Mouse (Mus musculus) mammary gland, adult 2 months (tissue): ENCODE data around the gene Sik3. TPM values are rescaled to one million over a fixed set of nuclear protein-coding genes. Genes with fewer than 3 reads are reported as not detected.

Experiments
- polyA plus RNA-seq: library from polyadenylated mRNA; depleted of rRNA; stranded (reverse); fragments of >200 nt; gene quantifications from 2 replicates; pipeline ENCODE4 v1.2.3, GENCODE M21; 2012; ENCODE audit warnings: low replicate concordance; rRNA removed

Sik3 gene
- 13.8 and 14.4 TPM in 2 replicates for polyA plus RNA-seq

DNA sequence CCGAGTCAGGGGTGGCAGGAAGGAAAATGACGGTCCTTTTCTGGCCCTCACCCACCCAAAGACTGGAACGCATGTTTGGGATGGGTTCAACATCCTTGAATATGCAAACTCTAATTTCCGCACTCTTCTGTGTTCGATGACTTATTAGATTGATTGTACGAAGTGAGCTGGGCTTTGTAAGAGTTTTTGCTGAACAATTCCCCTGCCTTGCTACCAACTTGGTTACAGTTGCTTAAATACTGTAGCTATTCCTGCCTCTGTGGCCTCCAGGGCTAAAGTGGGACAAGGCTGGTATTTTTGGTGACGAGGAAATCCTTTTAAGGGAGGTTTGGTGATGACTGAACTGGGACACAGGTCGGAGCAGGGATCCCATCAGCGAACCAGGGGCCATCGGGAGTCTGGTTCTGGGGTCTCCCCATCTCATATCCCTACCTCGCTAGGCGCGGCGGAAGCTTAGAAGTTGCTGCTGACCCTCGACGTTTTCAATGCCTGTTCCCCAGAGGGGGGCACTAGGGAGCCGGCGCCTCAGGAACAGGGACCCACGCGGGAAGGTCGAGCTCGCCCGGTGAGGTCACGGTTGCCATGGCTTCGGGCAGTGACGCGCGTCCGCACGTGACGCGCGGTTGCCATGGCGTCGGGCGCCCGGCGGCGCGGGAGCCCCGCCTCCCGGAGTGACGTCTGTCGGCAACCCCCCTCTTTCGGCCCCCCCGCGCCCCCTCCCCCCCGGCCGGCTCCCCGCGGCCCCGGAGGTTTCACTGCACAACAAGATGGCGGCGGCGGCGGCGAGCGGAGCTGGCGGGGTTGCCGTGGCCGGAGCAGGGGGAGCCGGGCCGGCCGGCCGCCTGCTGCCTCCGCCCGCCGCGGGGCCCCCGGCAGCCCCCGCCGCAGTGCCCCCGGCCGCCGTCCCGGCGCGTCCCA lies at the start of gene Sik3, which contains the start of gene Pafah1b2:
Gene Sik3 (plus strand): TSS at position 730 of the 918 bp plus-strand sequence.
Gene Pafah1b2 (minus strand): TSS at position 600 of the 918 bp plus-strand sequence.

GRCm38 (mm10) chr9:46228491-46228890 lies 215.9 kb downstream of the Sik3 start, which contains the start of gene Apoa1:
TSS of gene Apoa1 (plus strand) at chr9:46228580.

GRCm38 (mm10) chr9:46235596-46235648 lies 222.8 kb downstream of the Sik3 start, which contains the start of gene Apoc3:
TSS of gene Apoc3 (minus strand) at chr9:46235636.

GRCm38 (mm10) chr9:46240526-46241153 lies 228.0 kb downstream of the Sik3 start, which contains the start of gene Apoa4:
TSS of gene Apoa4 (plus strand) at chr9:46240696.

GRCm38 (mm10) chr9:46268343-46268873 lies 255.8 kb downstream of the Sik3 start, which contains the start of gene Apoa5:
TSS of gene Apoa5 (plus strand) at chr9:46268633.

DNA sequence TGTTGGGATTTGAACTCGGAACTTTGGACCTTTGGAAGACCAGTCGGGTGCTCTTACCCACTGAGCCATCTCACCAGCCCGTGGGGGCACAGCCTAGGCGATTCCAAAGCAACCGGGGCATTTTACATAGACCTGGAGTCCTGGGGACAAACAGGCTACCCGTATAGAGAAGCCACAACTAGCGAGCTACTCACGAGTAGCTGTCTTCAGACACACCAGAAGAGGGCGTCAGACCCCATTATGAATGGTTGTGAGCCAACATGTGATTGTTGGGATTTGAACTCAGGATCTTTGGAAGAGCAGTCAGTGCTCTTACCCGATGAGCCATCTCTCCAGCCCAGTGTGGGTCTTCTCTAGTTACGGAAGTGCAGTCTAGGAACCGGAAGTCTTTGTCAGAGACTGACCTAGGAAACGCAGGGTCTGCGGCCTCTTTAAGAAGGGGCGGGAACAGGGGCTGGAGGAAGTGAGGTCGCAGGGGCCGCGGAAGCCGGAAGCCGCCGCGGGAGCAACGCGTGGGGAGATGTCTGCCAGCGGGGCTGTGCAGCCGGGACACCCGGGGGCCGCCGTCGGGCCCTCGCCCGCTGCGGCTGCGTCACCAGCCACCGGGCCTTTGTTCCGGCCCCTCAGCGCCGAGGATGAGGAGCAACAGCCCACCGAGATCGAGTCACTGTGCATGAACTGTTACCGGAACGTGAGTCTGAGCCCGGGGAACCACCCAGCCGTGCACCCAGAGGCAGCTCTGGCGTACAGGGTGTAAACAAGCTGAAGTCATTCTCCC lies 260.2 kb downstream of the Sik3 start, which contains the start of gene Zpr1:
Gene Zpr1 (plus strand): TSS at position 388 of the 778 bp plus-strand sequence.

Other genes starting within 250 kb of the Sik3 start
- gene Cep164, start 184.1 kb upstream of the Sik3 start, polyA plus RNA-seq, result 13.3 and 24.7 TPM in 2 replicates
- 20.8 and 23.6 TPM in 2 replicates for gene Bace1, start 174.2 kb upstream of the Sik3 start, polyA plus RNA-seq
- gene Pcsk7, start 106.3 kb upstream of the Sik3 start, polyA plus RNA-seq, result 39.0 and 57.3 TPM in 2 replicates
- 13.7 and 19.4 TPM in 2 replicates for gene Rnf214, start 105.9 kb upstream of the Sik3 start, polyA plus RNA-seq
- 191 and 198 TPM in 2 replicates for gene Tagln, start 76.8 kb upstream of the Sik3 start, polyA plus RNA-seq
- 441 and 490 TPM in 2 replicates for gene Sidt2, start 57.6 kb upstream of the Sik3 start, polyA plus RNA-seq
- gene Pafah1b2, start 130 bp upstream of the Sik3 start, polyA plus RNA-seq, result 17.0 and 27.6 TPM in 2 replicates
- gene Apoa1, start 215.8 kb downstream of the Sik3 start, polyA plus RNA-seq, result 0.60 and 22.4 TPM in 2 replicates
- 17.3 and 41.5 TPM in 2 replicates for gene Apoc3, start 222.8 kb downstream of the Sik3 start, polyA plus RNA-seq
- gene Apoa4, start 227.9 kb downstream of the Sik3 start, polyA plus RNA-seq, result 0.06 and 2.1 TPM in 2 replicates